Mouse (Mus musculus) adrenal gland (tissue): ENCODE data around the gene Chid1.

Source experiments
- intact Hi-C: fragments of 180-260 bp; cut with DNase I; formaldehyde crosslinking; loops from one replicate; pipeline ENCODE4 v1.15.1; 2025

The Chid1 gene

DNA sequence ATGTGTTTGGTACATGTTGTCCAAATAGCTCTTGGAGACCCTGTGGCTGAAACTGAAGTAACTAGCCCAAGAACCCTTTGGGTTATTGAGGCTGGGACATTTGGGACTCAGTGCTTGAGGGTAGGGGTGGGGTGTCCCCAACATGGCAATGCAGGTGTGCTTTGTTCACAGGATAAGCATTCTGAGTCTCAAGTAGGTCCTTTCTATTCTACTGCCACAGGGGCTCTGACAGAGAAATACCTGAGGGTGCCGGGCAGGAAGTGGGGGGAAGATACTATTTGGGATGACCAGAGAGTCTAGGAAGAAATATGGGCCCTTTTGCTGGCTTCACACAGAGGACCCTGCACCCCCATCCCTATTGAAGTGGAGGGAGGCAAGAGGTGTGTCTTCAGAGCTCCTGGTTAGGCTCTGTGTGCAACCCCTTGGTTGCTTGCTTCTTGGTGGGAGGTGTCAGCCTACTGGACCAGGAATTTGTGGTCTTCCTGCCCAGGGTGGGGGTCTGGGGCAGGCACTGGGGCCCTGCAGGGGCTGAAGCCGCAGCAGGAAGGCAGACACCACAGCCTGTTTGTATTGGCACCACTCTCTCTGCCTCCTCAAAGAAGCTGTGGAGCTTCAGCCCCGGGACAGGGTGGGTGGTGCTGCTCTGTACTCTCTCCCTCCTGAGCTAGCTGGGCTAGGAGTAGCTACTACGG is 61.9 kb downstream of the Chid1 start:
- intact Hi-C loops = no loop called here

DNA sequence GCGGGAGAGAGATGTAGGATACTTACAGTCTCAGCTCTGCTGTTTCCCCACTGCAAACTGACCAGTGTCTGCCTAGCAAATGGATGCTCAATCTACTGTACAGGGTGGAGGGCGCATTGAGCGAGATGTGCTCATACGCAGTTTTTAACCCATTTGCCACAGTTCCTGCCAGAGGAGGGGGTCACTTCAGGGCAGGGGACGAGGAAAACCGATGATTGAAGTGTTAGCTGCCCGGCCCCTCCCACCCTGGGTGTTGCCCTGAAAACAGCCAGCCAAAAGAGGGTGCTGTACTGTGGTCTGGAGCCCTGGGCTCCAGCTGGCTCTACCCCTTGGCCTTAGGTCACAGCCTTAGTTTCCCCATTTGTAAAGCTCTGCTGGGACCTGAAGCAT is 62.7 kb downstream of the Chid1 start:
- intact Hi-C loops = loop anchor here (1.0 kb wide), 1 partner anchor 9 kb away; no protein-coding TSS in a partner anchor

DNA sequence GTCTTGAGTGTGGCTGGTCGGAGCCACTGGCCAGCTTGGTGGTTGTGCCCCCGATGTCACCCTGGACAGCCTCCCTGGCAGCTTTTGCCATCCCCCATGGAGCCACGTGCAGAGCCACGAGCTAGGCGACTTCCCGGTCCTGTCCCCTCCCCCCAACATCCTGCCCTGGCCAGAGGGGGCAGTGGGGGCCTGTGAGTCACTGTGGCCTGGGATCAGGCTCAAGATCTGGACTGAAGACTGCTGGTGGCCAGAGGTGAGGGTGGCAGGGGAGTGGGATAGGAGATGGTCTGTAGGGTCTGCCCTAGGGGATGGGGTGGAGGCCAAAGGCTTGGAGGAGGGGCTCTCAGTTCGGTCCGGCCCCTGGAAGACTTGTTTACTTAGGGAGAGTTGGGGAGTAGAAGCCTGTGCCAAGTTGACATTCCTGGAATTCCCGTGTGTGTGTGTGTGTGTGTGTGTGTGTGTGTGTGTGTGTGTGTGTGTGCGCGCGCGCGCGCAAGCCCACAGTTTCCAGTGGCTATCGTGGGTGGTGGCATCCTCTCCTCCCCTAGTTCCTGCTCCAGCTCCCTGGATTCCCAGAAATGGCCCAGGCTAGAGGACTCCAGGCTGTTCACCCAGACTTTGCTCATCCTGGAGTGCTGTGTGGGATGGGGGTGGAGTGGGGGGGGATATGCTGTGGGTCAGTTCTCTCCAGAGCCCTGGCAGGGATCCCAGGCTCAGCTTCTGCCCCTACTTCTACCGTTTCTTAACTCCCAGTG is 63.3 kb downstream of the Chid1 start:
- intact Hi-C loops = loop anchor here (1.0 kb wide), 1 partner anchor 8 kb away; no protein-coding TSS in a partner anchor

DNA sequence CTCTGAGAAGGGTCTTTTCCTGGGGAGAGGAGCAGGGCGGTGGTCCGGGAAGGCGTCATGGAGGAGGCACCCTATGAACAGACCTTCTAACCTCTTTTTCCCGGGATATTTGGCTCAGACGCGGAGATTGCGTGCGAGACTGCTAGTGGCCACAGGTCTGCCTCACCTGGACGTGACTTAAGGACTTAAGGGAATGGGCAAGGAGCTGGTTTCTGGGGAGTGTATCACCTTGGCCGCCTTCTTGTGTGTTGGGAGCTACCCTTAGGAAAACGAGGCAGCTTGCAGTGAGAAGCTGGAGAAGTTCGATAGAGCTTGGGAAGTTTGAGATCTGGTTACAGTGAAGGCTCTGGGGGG is 63.9 kb downstream of the Chid1 start:
- intact Hi-C loops = loop anchor here (1.0 kb wide), 1 partner anchor 7 kb away; no protein-coding TSS in a partner anchor

DNA sequence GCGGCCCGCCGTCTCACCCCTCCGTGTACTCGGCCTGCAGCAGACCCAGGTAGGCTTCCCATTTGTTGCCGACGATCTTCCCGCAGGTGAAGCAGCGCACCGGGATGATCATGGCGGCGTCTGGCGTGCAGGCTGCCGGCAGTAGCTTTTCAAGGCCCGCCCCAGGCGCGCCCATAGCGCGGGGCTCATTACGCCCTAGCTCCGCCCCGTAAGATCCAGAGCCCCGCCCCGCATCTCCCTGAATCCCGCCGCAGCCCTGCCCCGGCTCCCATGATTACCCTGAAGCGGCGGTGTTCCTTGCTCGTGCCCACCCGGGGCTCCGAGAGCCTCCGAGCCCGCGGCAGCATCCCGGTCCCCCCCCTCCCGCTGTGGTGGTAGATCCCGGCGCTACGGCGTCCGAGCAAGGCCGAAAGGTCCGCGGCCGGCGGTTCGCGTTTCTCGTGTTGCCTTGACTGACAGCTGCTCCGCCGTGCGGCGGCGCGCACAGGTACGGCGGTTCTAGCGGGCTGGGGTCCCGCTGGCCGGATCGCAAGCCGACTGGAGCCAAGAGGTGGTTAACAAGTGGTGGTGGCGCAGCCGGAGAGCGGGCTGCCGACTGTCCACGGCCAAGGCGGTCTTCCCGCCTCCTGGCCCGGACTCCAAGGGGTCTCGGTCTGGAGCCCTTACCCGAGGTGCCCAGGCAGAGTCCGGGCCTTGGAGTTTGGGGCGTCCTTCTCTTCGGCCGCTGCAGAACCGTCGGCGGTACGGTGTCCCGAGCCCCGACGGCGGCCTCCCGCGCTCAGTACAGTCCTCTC is 64.4 kb downstream of the Chid1 start, which contains the start of the genes Polr2l and Tspan4:
Gene Polr2l, minus strand, starts transcription at position 122 of the 794 bp plus-strand sequence.
Gene Tspan4, plus strand, starts transcription at position 230 of the 794 bp plus-strand sequence.
- intact Hi-C loops = no loop called here

DNA sequence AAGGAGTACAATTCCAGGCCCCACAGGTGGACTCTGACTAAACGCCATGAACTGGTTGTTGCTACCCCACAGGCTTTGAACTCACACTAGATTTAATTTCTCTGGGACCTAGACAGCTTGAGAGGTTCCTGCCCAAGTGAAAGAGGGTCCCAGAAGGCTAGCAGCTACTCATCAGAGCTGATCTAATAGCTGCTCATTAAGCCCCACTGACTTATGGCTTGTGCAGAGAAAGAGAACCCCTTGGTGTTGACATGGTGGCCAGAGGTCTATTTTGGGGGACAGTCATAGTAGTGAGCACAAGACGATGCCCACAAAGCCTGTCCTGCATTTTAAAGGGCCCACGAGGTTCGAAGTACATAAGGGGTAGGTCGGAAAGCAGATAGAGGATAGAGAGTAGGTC is 65.5 kb downstream of the Chid1 start:
- intact Hi-C loops = no loop called here

DNA sequence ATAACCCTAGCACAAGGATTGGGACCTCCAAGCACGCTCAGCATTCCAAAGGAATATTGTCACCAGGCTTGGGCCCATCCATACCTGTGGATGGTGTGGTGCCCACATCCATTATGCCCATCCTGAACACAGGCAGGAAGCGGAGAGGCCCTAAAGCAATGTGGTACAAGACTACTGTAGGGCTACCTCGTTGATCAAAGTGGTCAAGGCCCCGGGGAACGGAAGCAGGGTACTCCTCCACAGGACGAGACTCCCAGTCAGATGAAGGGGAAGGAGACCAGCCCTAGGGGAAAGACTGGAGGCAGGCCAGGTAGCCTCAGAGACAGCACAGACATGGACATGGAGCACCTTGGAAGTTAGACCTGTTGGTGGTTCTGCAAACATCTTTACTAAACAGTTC is 66.9 kb downstream of the Chid1 start:
- intact Hi-C loops = no loop called here

DNA sequence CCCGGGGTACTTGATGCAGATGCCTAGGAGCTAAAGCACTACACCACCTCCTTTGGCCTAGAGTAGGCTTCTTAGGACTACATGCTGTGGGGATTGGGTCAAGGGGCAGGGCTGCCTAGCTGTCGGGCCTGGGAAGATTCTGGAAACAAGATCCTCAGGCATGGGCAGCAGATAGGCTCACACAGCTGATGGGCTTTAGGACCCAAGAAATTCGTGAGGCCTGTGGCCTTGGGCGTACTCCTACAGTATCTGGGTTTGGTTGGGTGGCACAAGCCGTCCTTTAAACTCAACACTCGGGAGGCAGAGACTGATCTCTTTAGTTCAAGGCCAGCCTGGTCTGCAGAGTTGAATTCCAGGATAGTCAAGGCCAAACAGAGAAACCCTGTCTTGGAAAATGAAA is 67.4 kb downstream of the Chid1 start:
- intact Hi-C loops = no loop called here

DNA sequence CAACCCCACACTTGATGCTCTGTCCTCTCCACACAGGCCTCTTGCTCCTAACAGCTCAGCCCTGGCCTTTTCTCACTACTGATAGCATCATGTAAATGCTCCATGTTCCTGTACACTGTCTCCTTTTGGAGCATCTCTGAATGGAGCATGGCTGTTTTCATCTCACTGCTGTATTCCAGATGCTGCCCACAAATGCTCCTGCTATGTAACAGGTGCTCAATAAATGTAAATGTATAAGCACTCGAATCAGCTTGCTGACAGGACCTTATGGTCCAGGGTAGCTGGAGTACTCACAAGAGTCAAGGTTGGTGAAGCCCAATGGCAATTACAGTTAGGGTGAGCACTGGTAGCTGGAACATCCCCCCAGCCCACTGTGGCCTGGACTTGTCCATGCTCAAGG is 68.4 kb downstream of the Chid1 start:
- intact Hi-C loops = no loop called here

DNA sequence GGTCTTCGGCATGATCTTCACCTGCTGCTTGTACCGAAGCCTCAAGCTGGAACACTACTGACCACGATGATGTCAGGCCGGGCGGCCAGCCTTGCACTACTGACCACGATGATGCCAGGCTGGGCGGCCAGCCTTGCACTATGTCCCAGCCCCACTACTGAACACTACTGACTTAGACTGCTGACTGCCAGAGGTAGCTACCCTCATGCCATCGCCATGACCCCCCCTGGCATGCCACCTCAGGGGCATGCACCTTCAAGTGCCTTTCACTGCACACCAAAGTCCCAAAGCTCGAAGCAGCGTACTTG is 69.1 kb downstream of the Chid1 start:
- intact Hi-C loops = no loop called here

DNA sequence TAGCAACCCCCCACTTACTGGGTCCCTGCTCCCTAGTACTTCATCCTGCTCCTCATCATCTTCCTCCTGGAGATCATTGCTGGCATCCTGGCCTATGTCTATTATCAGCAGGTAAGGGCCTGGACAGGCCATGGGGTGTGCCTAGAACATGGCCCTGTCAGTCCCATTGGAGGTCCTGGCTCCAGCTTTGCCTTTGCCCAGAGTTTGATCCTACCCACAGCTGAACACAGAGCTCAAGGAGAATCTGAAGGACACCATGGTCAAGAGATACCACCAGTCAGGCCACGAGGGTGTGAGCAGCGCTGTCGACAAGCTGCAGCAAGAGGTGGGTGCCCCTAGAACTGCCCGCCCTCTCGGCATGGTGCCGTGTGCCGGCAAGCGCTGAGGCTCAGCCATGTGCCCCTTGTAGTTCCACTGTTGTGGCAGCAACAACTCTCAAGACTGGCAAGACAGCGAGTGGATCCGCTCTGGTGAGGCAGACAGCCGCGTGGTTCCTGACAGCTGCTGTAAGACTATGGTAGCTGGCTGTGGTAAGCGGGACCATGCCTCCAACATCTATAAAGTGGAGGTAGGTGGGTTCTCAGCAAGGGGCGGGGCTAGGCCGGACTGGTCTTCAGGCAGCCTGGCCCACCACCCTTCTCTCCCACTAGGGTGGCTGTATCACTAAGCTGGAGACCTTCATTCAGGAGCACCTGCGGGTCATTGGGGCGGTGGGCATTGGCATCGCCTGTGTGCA is 69.6 kb downstream of the Chid1 start:
- intact Hi-C loops = no loop called here

DNA sequence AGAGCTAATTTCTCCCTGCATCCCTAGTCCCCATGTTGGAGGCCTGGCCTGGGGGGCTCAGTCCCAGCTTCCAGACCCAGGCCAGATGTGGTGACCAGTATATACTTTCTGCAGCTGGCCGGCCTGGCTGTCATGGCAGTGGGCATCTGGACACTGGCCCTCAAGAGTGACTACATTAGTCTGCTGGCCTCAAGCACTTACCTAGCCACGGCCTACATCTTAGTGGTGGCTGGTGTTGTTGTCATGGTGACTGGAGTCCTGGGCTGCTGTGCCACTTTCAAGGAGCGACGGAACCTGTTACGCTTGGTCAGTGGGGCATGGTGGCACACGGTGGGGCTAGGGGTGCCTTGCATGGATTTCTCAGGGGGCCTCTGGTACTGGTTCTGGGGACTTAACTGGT is 70.3 kb downstream of the Chid1 start:
- intact Hi-C loops = no loop called here

DNA sequence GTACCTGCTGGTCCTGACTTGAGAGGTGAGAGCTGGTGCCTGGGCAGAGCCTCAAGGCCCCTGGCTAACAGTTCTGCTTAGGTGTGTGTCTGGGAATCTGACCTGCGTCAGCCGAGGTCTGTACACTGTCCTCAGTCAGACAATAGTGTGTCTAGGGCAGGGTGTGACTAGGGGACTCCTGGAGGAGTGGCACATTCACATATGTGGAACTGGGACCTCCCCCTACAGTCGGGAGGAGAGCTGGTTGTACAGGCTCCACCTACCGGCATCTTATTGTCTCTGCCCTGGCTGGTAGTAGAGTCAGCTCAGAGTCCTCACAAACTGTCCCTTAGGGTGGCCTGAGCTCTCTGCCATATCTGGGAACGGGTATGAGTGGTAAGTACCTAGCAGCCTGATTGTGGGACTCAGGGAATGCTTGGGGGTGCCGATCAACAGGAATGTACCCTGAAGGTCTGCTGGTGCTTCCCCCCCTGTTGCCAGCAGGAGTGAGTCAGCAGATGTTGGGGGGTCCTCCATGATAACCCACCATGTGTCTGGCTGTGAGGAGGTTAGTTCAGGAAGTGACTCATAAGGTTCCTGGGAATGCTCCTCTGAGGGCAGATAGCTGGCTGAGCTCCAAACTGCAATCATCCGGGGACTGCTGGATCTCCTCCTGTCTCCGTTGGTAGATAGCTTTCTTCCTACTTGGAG is 71.0 kb downstream of the Chid1 start:
- intact Hi-C loops = loop anchor here (1.0 kb wide), 1 partner anchor 8 kb away; no protein-coding TSS in a partner anchor

DNA sequence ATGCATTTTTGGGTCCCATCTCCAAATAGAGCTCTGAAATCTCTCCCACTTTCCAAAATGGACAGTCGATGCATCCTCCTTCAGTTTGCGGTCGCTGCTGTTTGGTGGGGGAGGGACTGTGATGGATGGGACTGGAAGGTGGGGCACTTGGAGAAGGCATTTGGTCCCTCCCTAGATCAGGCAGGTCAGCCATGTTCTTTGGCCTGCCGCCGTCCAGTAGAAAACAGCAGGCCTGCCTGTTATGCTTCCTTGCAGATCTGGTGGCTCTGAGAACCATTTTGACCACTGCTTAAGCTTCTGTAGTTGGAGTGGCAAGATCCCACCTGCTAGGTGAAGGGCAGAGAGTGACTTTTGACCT is 71.5 kb downstream of the Chid1 start:
- intact Hi-C loops = loop anchor here (1.0 kb wide), 1 partner anchor 8 kb away; no protein-coding TSS in a partner anchor

DNA sequence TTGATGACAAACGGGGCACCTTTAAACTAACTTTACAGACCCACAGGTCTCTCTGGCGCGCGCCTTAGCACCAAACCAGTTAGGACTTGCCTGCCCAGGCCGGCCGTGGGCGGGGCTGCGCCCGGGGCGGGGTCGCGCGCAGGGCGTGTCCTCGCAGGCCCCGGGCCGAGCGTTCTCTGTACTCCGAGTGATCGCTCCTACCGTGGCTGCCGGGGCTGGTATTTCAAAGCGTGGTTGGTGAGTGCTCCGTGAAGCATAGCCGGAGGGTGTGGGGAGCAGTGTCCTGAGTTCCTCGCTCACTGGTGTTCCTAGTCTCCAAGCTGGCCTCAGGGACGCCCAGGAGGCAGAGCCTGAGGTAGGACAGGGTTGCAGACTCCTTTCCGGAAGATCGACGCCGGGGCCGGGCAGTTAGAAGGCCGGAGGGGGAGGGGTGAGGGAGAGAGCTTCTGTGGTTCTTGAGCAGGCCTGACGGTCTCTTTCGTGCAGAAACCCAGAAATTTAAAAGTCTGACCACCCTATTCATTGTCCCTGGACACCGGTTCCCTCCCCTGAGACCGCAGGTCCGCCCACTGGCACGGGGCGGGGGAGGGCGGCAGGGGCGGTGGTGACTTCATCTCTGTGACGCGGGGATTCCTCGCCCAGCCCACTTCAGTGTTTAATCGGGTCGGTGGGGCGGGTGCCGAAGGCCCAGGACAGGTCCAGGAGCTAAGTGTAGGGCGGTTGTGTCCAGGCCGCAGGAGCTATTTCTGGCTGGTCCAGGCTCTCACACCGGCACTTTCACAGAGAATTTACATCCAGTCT is 72.2 kb downstream of the Chid1 start, which contains the start of gene Cd151:
Gene Cd151, plus strand, starts transcription at position 163 of the 801 bp plus-strand sequence.
- intact Hi-C loops = loop anchor here (1.0 kb wide), 1 partner anchor 9 kb away; no protein-coding TSS in a partner anchor

DNA sequence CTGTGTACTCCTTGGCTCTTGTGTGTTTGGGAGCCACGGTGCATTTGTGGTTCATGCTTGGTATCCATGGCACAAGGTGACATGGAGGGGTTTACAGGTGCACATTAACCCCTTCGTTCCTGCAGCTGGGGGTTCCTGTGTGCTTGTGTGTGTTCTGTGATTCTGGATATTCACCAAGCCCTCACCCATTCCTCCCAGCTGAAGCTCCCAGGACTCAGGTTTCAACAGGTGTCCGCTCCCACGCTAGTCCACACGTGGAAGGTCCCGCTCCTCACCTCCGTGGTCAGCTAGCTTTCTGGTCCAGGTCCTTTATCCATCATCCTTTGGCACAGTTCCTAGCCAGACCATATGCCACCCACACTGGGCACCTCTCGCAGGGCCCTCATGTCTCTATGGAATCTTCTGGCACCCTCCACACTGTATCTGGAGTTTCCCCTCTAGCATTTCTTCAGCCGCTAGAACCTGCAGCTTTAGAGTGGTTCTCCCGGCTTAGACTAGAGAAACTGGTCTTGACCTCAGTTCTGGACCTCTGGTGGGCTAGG is 73.0 kb downstream of the Chid1 start:
- intact Hi-C loops = no loop called here

DNA sequence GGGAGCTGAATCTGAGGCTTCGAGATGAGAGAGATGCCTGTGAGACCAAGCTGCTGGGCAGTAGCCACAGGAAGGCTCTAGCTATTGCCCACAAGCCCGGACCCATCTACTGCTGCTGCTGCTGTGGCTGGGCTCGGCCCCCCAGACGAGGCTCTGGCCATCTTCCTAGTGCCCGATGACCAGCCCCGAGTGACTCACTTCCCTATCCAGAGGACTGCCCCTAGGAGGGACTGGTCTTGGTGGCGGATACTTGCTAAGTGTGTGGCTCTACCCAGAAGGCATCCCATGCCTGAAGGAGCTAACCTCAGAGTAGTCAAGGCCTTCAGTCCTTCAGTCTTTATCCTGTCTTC is 73.6 kb downstream of the Chid1 start:
- intact Hi-C loops = no loop called here

DNA sequence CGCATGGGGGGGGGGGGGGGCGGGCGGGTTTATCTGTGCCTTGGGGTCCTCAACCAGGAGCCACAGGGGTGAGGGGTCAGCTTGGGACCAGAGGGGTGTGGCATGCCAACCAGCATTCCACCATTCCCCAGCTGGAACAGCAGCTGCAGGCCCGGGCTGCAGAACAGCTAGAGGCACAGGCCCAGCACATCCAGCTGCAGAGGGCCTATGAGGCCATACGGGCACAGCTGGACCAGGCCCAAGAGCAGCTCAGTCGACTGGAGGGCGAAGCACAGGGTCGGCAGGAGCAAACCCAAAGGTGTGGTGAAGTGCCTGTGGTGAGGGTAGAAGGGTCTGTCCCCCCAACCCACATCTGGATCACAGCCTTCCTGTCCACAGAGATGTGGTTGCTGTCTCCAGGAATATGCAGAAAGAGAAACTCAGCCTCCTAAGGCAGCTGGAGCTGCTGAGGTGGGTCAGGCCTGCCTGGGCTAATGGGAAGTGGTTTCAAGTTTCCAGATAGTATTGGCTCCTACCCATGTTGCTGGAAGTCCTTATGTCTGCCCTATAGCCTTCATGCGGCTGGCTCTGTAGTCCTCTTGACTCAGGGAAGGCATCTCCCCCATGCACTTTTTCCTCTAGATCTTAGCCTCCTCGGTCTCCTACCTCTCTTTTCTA is 74.1 kb downstream of the Chid1 start:
- intact Hi-C loops = no loop called here

DNA sequence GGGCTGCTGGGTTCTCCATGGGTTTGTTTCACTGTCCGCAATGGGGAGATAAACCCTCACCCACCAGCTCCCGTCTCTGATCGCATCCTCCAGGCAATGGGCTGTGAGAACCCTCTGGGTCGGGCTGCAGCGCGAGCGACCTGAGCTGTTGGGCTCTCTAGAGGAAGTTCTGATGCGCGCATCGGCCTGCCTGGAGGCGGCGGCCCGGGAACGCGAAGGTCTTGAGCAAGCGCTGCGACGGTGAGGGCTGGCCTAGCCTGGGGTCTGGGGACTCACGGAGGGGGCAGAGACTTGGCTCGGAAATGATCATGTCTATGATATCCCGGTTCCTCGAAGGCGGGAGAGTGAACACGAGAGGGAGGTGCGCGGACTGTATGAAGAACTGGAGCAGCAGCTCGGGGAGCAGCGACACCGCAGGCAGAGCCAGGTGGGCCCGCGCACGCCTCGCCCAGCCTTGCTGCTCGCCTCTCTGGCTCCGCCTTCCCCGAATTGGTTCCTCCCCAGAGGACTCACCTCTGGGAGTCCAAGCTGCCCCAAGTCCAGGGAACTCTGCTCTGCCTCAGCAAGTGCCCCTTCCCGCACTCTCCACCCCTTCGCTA is 75.0 kb downstream of the Chid1 start:
- intact Hi-C loops = no loop called here
